Mouse (Mus musculus) C2C12 (cell line): ENCODE results near the gene Tbcd.

Experiments used
- CEBPB ChIP-seq: IDR thresholded peaks from one replicate; pipeline ENCODE4 v1.6.1; 2011; ENCODE audit warnings: low read depth, mild to moderate bottlenecking, control low read depth, moderate library complexity
- CTCF ChIP-seq: IDR thresholded peaks from one replicate; pipeline ENCODE4 v1.5.1; 2011; ENCODE audit not compliant: control insufficient read depth, insufficient read depth, insufficient read length
- MAX ChIP-seq: IDR thresholded peaks from one replicate; pipeline ENCODE4 v1.6.1; 2011; ENCODE audit warnings: mild to moderate bottlenecking, control low read depth
- MYOG ChIP-seq: IDR thresholded peaks from one replicate; pipeline ENCODE4 v1.6.1; 2011; ENCODE audit not compliant: control insufficient read depth, insufficient read length; ENCODE audit errors: extremely low read depth
- USF1 ChIP-seq: IDR thresholded peaks from one replicate; pipeline ENCODE4 v1.6.1; 2011; ENCODE audit warnings: low read depth, mild to moderate bottlenecking, control low read depth, moderate library complexity

- TF ChIP-seq CTCF (peak; percentile 66), CEBPB (no peak), USF1 (no peak), MYOG (no peak), MAX (no peak)
Measured at GRCm38 (mm10) chr11:121475699-121476415, 24.1 kb downstream of the Tbcd start.
